Mouse (Mus musculus) heart, adult 9 months (tissue): ENCODE measurements at regions not wholly inside any gene's neighbourhood (a gene's known extent, or its start where the extent isn't known, plus 50 kb on each side); places are given as distances from the start of the nearest gene placed in this dataset.

Experiments used
- DNase-seq, 2 experiments: peaks; one replicate each; pipeline ENCODE4 v3.0.0; 2022; ENCODE audit warnings: low spot score in 2 of 2

DNA sequence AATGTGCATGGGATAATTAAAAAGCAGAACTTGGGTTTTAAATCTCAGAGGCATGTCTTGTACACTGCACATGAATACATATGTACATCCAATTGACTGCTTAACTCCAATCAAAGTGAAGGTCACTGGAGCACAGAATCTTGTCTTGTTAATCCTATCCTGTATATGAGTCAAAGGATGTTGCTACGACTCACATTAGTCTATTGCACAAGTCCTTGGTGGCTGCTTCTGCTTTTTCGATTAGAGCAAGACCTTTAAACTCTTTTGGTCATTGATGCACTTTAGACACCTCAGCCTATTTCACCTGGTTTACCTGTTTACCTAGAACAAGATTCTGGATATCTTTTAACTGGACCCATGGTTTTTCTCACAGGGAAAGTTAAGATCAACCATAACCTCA is 1008.5 kb upstream of the Cited2 start:
- DNase-seq = no peak

DNA sequence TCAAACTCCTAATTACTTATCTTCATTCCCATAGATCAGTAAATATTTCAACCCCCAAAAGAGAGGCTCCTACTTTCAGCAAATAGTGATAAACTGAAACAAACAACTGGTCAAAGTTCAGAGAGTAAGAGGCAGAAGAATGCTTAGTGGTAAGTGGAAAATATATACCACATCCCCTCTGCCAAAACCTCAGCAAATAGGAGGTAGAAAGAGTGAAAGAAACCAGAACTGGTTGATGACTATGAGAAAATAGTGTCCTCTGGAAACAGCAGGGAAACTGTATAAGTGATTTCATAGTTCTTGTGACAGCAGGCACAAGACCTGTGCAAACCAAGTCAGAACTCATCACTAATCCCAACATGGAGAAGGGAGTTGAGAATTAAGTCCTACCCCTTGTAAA is 980.8 kb upstream of the Cited2 start:
- no peak for DNase-seq

DNA sequence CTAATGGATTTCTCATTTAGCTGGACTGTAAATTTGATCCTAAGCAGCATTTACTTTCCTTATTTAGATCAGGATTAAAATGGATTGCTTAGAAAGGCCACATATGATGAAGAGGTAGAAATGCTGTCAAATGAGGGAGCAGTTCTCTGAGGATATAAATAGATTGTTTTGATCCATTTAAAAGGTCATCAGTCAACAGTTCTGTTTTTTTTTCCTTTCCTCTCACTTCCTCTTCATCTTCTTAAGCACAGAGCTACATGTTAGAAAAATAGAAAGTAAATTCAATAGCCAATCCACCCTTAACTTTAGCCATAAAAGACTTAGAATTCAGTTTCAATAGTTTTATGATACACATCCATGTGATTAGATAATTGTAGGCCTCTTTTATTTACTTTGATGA is 971.5 kb upstream of the Cited2 start:
- no peak for DNase-seq

DNA sequence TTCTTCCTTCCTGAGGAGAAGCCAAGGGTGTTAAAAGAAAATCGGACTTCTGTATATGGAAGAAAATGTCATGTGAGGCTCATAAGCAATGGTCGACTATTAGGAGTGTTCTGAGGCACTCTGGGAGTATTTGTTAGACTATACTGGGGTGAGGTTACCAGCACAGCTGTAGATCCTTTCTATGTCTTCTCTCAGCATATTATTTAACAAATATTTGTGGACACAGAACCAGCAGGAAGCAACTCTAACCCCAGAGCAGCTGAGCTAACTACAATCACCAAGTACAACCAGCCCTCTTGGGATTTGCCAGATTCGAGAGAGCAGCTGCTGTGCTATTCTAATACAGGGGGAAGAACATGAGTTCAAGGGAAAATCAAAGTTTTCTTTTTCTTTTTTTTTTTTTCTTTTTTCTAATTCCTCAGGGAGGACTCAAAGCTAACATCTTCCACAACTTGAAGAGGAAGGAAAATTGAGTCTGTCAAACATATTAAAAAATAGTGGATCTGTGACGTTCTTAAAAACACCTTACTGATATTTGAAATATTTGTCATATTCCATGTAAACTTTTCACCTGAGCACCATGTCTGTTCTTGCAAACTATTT is 933.3 kb upstream of the Cited2 start:
- DNase-seq = peak; percentile 54 to 81

DNA sequence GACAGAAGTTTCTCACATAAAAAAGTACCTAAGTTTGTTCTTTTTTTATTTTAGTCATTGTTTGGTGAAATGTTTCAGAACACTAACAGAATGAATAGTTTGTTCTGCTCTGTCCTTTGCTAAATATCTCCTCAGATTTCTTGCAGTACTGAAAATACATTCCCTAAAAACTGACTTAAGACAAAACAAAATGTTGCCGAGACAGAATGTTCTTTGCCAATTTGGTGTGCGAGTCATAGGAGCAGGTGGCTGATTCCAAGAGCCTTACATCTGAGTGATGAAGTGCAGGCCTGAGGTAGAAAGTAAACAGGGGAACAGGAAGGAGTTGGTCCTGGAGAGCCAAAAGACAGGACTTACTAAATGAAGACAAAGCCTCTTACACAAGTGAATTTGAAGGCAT is 919.0 kb upstream of the Cited2 start:
- DNase-seq = no peak

DNA sequence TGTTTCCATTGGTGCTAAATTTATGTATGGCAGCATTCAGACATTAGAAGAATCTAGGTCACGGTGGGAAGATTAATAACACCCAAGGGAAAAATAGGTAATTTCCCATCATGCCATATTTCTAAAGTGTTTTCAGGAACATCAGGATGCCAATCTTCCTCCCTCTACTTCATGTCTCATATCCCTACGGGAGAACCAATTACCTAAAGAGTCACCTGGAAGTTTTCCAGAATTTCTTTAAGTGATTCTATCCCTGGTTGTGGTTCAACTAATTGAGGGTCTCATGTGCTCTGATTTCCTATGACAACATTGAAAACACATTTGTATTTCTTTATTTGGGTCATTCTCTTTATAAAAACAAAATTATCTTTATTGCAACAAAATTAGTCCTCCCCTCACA is 912.3 kb upstream of the Cited2 start:
- DNase-seq = no peak

DNA sequence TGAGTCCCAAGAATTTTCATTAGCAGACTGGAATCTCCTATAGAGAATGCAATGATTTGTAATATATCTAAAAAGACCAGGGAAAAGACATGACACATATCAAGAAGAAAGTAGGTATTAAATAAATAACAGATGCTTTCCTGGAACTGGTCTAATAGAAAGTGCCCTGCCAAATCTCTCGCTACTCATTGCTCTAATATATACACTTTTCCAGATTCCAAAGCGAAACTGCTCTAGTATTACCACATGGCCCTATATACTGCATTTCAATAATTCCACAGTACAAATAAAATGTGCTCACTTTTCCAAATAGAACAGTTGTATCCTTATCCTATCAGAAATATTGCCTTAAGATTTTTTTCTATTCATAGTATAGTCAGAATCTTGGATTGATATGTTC is 909.0 kb upstream of the Cited2 start:
- no peak for DNase-seq

DNA sequence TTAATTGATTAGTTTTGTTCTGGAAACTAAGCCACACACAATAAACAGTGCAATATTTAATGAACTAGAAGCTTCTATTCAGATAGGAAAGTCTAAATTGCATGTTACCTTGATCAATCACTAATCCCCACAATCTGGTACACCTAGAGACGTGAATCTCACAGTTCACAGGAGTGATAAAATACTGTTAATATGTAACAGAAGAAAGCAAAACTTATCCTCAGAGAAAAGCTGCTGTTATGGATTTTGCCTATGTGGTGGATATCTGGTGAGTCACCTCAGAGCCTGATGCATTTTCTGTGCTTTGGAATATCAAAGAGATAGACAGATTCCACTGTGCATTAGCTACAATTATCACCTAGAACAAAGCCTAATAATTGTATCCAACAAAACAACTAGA is 861.5 kb upstream of the Cited2 start:
- DNase-seq = no peak

DNA sequence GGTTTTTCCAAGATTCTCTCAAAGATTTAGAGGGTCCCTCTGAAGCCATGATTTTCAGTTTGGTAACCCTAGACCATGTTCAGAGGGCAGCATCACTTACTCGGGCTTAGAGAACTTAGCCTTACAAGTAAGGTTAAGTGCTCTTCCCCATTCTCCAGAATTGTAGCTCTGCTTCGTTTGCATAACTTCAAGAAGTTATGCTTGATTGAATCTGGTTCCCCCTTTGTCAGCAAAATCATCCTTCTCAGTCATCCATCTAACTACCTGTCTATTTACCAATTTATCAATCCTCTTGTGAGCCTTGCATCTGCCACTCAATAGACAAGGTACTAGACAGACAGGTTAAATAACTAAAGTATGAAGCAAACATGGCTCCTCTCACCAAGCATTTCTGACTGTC is 856.1 kb upstream of the Cited2 start:
- no peak for DNase-seq

DNA sequence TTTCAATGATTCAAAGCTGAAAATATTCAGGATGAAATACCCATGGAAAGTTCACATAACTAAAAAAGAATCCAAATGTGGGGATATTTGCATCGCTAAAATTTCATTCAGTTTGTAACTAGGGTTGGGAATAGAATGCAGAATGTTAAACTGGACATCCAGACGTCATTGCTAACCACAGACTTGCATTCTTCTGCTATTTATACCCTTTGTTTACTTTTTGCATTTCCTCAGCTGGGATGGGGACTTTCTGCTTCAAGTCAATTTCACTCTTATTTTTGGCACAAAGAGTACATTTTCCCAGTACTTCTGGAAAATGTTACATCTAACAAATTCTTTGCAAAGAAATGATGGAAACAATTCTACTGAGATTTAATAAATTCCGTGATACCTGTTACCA is 848.9 kb upstream of the Cited2 start:
- DNase-seq = peak in 1 of 2 experiments; percentile 3

DNA sequence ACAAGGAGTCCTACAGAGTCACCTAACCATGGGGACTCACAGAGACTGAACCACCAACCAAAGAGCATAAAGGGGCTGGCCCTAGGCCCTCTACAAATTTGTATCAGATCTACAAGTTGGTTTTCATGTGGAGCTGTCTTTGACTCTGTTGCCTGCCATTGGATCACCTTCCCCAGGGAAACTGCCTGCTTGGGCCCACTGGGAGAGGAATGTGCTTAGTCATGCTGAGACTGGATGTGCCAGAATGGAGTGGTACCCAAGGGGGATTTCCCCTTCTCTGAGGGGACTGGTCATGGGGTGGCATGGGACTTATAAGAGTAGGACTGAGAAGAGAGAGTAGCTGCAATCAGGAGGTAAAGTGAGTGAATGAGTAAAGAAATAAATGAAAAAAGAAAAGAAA is 844.8 kb upstream of the Cited2 start:
- no peak for DNase-seq

DNA sequence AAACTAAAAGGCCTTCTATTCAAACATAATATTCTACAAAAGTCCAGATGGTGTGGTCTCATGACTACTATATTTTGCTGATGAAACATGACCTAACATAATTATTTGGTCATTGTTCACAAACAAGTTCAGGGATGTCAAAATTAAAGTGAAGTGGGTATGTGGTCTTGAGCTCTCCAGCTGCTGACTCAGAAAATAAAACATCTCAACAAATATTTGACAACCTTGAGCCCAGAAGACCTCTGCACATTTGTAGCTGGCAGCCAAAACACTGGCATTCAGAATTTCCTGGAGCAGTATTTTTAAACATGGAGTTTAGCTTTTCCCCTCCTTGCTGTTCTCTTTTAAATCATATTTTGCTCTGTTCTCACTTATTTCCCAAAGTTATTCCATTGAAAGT is 829.7 kb upstream of the Cited2 start:
- no peak for DNase-seq

DNA sequence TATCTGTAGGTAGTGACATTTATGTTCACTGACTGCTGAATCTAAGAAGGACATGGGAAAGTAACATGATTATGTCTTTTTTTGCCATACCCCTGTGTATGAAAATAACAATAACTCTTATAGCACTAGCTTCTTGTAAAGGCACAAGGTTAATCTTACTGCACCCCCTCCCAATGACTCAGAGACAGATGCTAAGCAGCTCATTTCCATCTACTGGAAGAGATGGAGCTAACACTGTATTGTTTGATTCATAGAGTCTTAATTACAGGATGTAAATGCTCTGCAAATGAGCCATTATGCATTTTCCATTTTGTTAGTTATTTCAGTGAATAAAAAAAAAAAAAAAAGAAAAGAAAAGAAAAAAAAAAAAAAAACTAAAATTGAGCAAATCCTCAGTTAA is 827.7 kb upstream of the Cited2 start:
- DNase-seq = no peak

DNA sequence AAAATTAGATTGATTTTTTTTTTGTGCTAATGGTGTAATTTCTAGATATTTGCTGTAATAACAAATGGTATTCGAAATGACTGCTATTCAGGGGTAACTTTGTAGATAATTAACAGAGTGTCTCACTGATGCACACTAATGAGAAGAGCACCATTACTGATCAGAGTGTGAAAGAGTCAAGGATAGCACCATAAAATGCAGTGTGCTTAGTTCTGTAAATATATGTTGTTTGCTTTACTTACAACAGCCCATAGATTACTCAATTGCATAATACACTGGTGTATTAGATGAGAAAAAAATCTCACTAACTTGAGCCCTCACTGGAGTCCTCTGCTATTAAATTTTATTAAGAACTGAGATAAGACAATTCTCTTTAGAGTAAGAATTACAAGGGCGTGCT is 800.1 kb upstream of the Cited2 start:
- DNase-seq = no peak

DNA sequence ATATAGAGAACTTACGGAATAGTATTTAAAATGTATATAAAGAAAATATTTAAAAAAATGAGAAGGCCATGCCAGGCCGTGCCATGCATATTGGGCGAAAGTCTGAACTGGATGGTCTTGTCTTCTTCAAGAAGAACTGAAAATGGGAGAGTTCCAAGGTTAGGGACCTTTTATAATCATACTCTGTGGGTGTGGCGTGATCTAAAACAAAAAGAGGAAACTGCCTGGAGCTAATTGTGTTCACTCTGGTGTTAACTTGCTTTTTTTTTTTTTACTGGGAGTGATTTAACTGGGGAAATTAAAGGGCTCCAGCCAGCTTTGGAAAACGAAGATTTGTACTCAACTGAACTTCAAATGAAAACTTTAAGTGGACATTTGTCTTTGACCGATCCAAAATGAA is 799.2 kb upstream of the Cited2 start:
- peak in 1 of 2 experiments; percentile 7 for DNase-seq

DNA sequence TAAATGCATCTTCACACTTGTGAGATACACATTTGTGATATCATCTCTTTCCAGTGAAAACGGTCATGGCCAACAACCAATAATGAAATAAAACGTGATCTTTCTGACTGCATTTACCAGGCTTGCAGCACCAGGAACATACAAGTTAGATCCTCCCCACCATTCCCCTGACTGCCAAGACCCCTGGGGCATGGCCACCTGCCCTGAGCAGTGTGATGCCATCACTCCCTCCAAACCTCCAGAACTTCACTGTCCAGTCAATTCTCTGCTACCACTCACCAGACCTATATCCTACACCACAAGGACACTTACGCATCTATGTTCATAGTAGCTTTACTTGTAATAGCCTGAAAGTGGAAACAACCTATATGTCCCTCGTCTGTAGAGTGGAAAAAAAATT is 785.3 kb upstream of the Cited2 start:
- no peak for DNase-seq

DNA sequence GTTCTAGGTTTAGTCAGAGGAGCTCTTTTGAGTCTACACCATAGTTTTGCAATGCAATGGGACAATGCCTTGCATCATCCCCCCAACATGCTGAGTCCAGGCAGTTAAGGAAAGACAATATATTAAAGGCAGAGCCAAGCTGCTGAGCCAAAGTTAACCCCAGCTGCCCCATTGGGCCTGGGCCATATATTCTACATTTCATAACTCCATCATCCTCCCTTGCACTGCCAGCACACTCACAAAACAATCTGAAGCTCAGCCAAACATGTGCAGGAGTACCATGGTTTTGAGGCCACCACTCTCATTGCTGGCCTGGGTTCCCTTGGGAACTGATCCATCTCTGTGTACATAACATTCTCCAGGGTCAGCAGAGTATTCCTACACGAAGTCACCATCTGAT is 771.4 kb upstream of the Cited2 start:
- DNase-seq = no peak

DNA sequence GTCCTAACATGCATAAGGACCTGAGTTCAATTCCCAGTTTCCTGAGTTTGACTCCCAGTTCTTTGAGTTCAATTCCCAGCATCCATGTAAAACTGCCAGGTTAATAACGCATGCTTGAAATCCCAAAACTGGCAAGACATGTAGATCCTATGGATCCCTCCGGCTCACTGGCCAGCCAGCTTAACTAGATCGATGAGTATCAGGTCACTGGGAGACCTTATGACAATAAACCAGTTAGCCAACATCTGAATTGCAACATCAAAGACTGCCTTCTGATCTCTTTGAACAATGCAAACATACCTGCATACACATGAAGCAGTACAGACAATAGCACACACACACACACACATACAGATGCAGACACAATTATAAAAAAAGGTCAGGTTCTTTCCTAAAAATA is 762.0 kb upstream of the Cited2 start:
- DNase-seq = no peak

DNA sequence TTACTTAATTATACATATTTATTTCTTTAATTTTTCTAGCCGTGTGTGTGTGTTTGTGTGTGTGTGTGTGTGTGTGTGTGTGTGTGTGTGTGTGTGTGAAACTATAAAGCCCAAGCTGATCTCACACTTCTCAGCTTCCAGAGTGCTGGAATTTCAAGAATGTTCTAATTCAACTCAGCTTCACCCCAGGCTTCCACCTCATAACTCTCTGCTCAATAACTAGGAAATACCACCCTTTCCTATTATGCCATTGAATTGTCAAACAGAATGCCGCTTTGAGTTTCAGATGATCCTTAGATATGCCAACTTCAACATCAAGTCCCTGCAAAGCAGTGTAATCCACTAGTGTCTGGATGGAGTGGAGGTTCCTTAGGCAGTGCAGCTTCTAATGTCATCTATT is 760.6 kb upstream of the Cited2 start:
- DNase-seq = peak in 1 of 2 experiments; percentile 12

DNA sequence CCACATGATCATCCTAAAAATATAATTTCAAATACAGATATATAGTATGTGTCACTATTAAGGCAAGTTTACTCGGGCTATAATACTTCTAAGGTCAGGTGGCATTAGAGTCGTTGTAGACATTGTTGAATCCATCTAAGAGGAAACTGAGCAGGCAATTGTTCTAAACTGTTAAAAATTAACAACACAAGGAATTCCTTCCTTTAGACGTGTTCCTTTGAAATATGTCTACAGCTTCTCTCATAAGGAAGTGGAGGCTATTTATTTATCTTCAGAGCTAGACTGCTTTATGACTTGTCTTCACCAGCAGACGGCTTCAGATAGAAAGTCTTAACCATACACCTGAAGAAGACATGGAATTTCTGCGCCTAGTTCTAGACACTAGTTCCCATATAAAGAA is 744.2 kb upstream of the Cited2 start:
- DNase-seq = no peak

DNA sequence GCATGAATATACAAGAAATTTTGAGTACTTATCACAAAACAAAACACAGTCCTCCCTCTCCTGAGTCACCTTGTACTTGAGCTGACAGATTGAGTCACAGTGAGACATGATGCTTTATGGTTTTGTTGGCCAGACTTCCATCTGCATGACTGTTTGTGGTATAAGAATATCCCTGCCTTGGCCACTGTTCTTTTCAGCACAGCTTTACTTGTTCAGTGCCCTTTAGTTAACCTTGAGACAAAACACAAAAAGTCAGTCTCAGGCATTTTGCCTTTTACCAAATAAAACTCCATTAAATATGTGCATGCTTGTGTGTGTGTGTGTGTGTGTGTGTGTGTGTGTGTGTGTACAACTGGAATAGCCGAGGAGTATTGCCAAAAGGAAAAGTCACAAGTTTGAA is 732.8 kb upstream of the Cited2 start:
- peak in 1 of 2 experiments; percentile 21 for DNase-seq

DNA sequence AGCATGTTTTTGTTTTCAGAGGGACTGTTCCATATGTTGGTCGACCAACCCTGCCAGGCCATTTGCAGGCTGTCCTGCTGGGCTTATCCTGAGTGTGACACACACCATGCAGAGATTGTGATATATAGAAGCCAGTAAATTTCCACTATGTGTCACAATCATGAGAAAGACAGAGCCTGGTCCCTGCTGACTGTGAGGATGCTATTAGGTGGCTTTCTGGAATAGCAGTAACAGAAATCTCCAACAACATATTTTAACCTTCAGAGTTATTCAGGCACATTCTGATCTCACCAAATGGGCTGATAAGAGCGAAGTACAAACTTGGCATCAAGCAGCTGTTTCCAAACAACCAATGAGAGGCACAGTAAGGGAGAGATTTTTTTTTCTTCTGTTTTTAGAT is 729.2 kb upstream of the Cited2 start:
- DNase-seq = peak; percentile 57 to 60

DNA sequence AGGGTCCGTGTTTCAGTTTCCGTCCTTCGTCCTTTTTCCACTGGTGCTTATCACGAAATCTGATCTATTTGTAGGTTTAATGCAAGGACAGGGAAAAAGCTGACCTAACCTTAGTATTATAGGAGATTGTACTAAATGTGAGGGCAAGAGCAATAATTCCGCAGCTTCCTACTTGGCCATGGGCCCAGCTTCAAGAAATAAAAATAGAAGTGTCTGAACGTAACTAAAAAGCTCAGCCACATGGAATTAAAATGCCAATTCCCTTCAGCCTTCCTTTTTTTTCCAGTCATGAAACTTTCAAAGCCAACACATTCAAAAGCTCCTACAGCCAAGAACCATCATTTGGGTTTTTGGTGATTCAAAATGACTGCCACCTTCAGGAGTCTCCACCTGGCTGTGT is 728.5 kb upstream of the Cited2 start:
- peak; percentile 17 to 59 for DNase-seq

DNA sequence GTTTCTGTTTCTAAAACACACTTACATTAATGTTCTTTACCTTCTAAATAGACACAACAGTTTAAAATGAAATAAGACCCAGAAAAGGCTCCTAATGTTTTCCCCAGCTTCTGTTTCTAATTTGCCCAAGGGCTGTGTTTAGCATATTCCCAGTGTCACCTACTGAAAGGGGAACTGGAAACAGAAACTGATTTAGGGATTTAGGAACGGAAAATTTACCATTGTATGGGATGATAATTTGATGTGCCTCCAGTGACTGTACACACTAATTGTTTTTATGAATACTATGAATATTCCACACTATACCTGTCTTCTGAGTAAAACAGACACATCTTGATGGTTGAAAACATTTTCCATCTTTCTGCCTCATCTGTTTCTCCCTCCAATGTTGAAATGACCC is 728.0 kb upstream of the Cited2 start:
- no peak for DNase-seq
